Mouse (Mus musculus): ENCODE measurements around the gene Dpp4. TPM values are rescaled to one million over a fixed set of nuclear protein-coding genes. Genes with fewer than 3 reads are reported as not detected.

Dpp4 gene
- polyA plus RNA-seq, 1 experiment from 2014 or later, result 9.7 TPM

DNA sequence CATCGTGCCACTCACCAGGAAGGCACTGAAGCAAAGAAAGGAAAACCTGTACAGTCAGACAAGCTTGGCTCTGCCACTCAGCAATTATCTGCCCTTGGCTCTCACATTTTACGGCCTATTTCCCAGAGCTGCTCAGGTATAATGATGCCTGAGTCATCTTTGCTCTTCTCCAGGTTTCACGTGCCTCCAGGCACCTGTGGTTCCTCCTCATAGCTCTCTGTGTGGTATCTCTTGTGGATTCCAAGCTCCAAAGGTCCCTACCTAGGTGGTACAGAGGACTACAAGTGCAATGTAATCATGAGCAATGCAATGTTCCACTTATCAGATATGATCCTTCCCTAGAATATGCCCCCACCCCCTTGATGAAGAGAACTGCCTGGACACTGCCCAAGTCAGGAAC, 8.0 kb upstream of the Dpp4 start:
- WGBS (ENCODE audit: insufficient replicate concordance), result 39% methylated on average over 3 of the region's 3 CpGs
- H3K27ac ChIP-seq (ENCODE audit: low read length), result no peak overlapping the region
- no peaks in the 10 kb centered on the region for H3K36me3 ChIP-seq (ENCODE audit: control insufficient read depth, insufficient read depth)
- no peak overlapping the region for H3K4me3 ChIP-seq (ENCODE audit: low read depth, low read length)
- no peak overlapping the region for H3K9ac ChIP-seq (ENCODE audit: low read depth, low read length)
- ATAC-seq (ENCODE audit: low read depth), result no peak
- H3K4me1 ChIP-seq (ENCODE audit: control insufficient read depth, low read depth, low read length), result no peaks in the 10 kb centered on the region
- no peaks in the 10 kb centered on the region for H3K27me3 ChIP-seq (ENCODE audit: control insufficient read depth, insufficient read depth, low read depth, low read length)
- no peak overlapping the region for H3K4me2 ChIP-seq (ENCODE audit: low read depth, low read length)
- H3K9me3 ChIP-seq (replicated peaks; ENCODE audit: control insufficient read depth, low read length), result no peaks in the 10 kb centered on the region

DNA sequence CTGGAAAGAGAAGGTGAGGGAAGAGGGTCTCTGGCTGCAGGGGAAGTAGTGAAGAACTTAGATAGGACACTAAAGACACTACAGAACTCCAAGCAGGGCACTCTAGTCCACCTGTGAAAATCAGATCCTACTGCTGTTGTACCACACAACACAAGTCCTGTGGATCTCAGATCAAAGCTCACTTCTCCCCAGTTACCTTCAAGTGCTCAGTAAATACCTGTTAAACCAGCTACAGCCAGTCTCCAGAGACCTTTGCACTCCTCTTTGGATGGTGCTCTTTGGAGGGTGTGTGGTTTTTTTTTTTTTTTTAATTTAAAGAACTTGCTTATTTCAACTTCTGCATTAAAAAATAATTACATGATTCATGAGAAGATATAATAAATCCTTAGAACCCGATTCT, 5.2 kb upstream of the Dpp4 start:
- H3K27me3 ChIP-seq (ENCODE audit: control insufficient read depth, insufficient read depth, low read depth, low read length), result no peaks in the 10 kb centered on the region; the same call in 1 of the 2 replicates
- no peaks in the 10 kb centered on the region for H3K9me3 ChIP-seq (replicated peaks; ENCODE audit: control insufficient read depth, low read length)
- no peak overlapping the region for H3K27ac ChIP-seq (ENCODE audit: low read length)
- H3K36me3 ChIP-seq (ENCODE audit: control insufficient read depth, insufficient read depth), result no peaks in the 10 kb centered on the region
- H3K4me2 ChIP-seq (ENCODE audit: low read depth, low read length), result no peak overlapping the region
- no peak overlapping the region for H3K9ac ChIP-seq (ENCODE audit: low read depth, low read length)
- 41% methylated on average over 1 of the region's 1 CpGs for WGBS (ENCODE audit: insufficient replicate concordance)
- no peaks in the 10 kb centered on the region for H3K4me1 ChIP-seq (ENCODE audit: control insufficient read depth, low read depth, low read length)
- no peak overlapping the region for H3K4me3 ChIP-seq (ENCODE audit: low read depth, low read length)
- ATAC-seq (ENCODE audit: low read depth), result no peak

DNA sequence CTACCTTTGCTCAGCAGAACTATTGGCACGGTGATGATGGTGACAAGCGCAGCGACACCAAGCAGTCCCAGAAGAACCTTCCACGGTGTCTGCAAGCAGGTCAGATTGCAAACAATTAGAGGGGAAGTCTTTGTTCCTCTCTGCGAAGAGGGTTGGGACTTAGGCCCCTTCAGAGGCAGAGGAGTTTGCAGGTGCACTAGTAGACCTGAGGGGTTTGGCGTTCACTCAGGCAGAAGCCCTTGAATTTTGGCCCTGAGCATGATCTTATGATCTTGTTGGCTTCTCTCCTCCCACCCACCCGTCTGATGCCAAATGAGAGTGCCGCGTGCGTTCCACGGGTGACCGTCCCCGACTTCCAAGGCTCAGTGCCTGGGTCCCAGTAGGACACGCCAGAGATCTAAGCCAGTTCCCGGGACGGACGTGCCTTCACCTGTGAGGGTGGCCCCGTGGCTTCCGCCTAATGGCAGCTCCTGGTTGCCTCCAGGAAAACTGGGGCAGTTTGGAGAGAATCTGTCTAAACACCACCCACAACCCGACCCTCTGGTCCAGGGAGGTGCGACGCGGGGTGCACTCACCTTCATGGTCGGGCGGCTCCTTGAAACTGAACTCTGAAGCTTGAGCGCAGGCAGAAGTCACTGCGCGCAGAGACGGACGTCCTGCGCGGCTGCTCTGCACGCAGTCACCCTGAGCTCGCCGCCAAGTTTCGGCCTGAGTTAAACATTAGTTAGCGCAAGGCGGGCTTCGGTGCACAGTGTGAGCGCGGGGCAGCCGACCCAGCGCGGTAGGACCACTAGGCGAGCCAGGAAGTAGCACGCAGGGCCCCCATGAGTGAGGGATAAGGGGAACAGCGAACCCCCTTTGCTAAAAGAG, 585 bp downstream of the Dpp4 start:
- no peaks in the 10 kb centered on the region for H3K36me3 ChIP-seq (ENCODE audit: control insufficient read depth, insufficient read depth)
- peak overlapping the region; percentile 51 for H3K4me2 ChIP-seq (ENCODE audit: low read depth, low read length)
- H3K27ac ChIP-seq (ENCODE audit: low read length), result no peak overlapping the region
- H3K9me3 ChIP-seq (replicated peaks; ENCODE audit: control insufficient read depth, low read length), result no peaks in the 10 kb centered on the region
- ATAC-seq (ENCODE audit: low read depth), result peak; percentile 74
- H3K27me3 ChIP-seq (ENCODE audit: control insufficient read depth, insufficient read depth, low read depth, low read length), result no peaks in the 10 kb centered on the region; the same call in 1 of the 2 replicates
- H3K9ac ChIP-seq (ENCODE audit: low read depth, low read length), result peak overlapping the region; percentile 19; the same call in 1 of the 2 replicates
- H3K4me1 ChIP-seq (ENCODE audit: control insufficient read depth, low read depth, low read length), result no peaks in the 10 kb centered on the region; the same call in 1 of the 2 replicates
- 6% methylated on average over 47 of the region's 47 CpGs for WGBS (ENCODE audit: insufficient replicate concordance)
- peak overlapping the region; percentile 44 for H3K4me3 ChIP-seq (ENCODE audit: low read depth, low read length)

DNA sequence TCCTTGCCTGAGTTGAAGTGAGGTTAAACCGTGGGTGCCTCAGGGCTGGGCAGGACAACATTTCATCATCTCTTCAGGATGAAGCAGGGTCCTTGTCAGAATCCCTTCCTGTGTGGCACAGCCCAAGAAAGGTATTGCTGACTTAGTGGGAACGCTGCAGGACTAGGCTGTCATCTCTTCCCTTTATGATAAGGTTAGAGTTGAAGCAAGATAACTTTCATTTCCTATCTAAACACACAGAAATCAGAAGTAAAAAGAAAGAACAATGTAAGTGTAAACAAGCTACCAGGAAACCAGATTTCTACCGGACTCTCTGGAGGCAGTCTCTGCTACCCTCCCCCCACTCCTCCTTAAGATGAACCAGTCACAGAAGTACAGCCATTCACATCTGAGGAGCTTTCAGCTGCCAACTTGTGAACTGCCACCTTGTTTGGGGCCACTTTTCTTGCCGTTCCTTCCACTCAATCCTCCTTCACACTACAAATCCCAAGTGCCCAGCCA, 3.3 kb downstream of the Dpp4 start:
- H3K4me2 ChIP-seq (ENCODE audit: low read depth, low read length), result no peak overlapping the region
- WGBS (ENCODE audit: insufficient replicate concordance), result 18% methylated on average over 4 of the region's 4 CpGs
- no peak overlapping the region for H3K27ac ChIP-seq (ENCODE audit: low read length)
- no peak overlapping the region for H3K4me3 ChIP-seq (ENCODE audit: low read depth, low read length)
- no peak overlapping the region for H3K9ac ChIP-seq (ENCODE audit: low read depth, low read length)
- ATAC-seq (ENCODE audit: low read depth), result peak; percentile 42
- H3K9me3 ChIP-seq (replicated peaks; ENCODE audit: control insufficient read depth, low read length), result no peaks in the 10 kb centered on the region
- H3K27me3 ChIP-seq (ENCODE audit: control insufficient read depth, insufficient read depth, low read depth, low read length), result no peaks in the 10 kb centered on the region; the same call in 1 of the 2 replicates
- no peaks in the 10 kb centered on the region; the same call in 1 of the 2 replicates for H3K4me1 ChIP-seq (ENCODE audit: control insufficient read depth, low read depth, low read length)
- H3K36me3 ChIP-seq (ENCODE audit: control insufficient read depth, insufficient read depth), result no peaks in the 10 kb centered on the region

DNA sequence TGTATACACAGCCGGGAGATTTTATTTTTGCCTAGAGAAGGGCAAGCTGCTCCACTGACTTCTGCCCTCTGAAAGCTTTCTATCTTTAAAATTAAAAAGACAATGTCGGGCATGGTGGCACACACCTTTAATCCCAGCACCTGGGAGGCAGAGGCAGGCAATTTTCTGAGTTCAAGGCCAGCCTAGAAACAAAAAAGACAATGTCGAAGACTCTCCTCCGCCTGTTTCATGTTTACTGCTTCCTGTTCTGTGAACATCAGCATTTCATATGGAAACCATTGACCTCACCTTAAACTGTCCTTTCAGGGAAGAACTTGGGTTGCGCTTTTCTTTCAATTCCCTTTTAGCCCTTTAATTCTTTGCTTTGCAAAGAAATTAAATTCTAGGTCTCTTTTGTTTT, 3.8 kb downstream of the Dpp4 start:
- Histone ChIP-seq H3K27me3 (ENCODE audit: control insufficient read depth, insufficient read depth, low read depth, low read length) (no peaks in the 10 kb centered on the region; the same call in 1 of the 2 replicates), H3K36me3 (ENCODE audit: control insufficient read depth, insufficient read depth) (no peaks in the 10 kb centered on the region), H3K9me3 (replicated peaks; ENCODE audit: control insufficient read depth, low read length) (no peaks in the 10 kb centered on the region), H3K4me1 (ENCODE audit: control insufficient read depth, low read depth, low read length) (no peaks in the 10 kb centered on the region; the same call in 1 of the 2 replicates), H3K27ac (ENCODE audit: low read length) (no peak overlapping the region), H3K4me3 (ENCODE audit: low read depth, low read length) (no peak overlapping the region), H3K9ac (ENCODE audit: low read depth, low read length) (no peak overlapping the region), H3K4me2 (ENCODE audit: low read depth, low read length) (no peak overlapping the region)
- ATAC-seq (ENCODE audit: low read depth), result no peak
- WGBS (ENCODE audit: insufficient replicate concordance), result 64% methylated on average over 5 of the region's 5 CpGs

DNA sequence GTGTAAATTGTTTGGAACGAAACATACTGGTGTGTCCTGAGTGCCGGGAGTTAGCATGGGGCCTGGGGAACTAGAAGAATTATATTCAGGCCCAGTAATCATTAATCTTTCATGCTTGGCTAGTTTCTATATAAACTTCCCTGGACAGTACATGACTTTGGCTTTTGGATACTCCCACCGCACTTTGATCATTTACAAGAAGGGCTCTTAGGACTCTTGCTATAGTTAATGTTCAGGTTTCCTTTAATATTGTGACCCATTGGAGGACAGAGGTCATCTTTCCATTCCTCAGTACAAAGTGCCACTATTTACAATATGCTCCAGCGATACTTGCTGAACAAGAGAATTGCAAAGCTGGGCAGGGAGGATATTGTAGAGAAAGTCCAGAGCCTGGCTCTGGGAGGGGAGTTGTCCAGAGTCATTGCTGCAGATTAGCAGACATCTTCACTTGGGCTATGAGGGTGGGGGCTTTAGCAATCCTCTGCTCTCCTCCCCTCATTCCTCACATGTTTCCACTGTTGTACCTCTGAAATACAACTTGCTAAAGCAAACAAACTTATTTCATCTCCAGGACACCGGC, 8.4 kb downstream of the Dpp4 start:
- no peaks in the 10 kb centered on the region for H3K9me3 ChIP-seq (replicated peaks; ENCODE audit: control insufficient read depth, low read length)
- no peaks in the 10 kb centered on the region for H3K36me3 ChIP-seq (ENCODE audit: control insufficient read depth, insufficient read depth)
- H3K4me1 ChIP-seq (ENCODE audit: control insufficient read depth, low read depth, low read length), result no peaks in the 10 kb centered on the region
- no peak overlapping the region for H3K4me3 ChIP-seq (ENCODE audit: low read depth, low read length)
- no peak overlapping the region for H3K4me2 ChIP-seq (ENCODE audit: low read depth, low read length)
- H3K27me3 ChIP-seq (ENCODE audit: control insufficient read depth, insufficient read depth, low read depth, low read length), result no peaks in the 10 kb centered on the region
- H3K27ac ChIP-seq (ENCODE audit: low read length), result no peak overlapping the region
- 70% methylated on average over 5 of the region's 5 CpGs for WGBS (ENCODE audit: insufficient replicate concordance)
- ATAC-seq (ENCODE audit: low read depth), result no peak
- H3K9ac ChIP-seq (ENCODE audit: low read depth, low read length), result no peak overlapping the region

DNA sequence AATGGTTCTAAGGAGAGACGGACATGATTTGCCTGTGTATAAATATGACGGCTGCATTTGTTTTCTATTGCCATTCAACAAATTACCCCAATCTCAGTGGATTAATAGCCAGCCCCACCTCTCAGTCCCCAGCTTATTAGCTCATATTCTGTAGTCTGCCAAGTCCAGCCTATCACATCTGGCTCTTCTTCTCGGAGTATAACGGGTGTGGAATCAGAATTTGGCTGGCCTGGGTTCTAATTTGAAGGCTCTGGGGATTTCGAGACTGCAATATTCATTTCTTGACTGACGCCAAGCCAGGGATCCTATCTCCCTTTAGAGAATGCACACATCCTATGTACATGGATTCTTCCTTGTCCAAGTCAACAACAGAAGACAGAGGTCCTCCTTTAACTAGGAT, 11.0 kb downstream of the Dpp4 start:
- Histone ChIP-seq H3K27me3 (ENCODE audit: control insufficient read depth, insufficient read depth, low read depth, low read length) (no peaks in the 10 kb centered on the region), H3K9ac (ENCODE audit: low read depth, low read length) (no peak overlapping the region), H3K4me3 (ENCODE audit: low read depth, low read length) (no peak overlapping the region), H3K27ac (ENCODE audit: low read length) (no peak overlapping the region), H3K4me2 (ENCODE audit: low read depth, low read length) (no peak overlapping the region), H3K4me1 (ENCODE audit: control insufficient read depth, low read depth, low read length) (no peaks in the 10 kb centered on the region), H3K36me3 (ENCODE audit: control insufficient read depth, insufficient read depth) (no peaks in the 10 kb centered on the region), H3K9me3 (replicated peaks; ENCODE audit: control insufficient read depth, low read length) (no peaks in the 10 kb centered on the region)
- no peak for ATAC-seq (ENCODE audit: low read depth)
- WGBS (ENCODE audit: insufficient replicate concordance), result 68% methylated on average over 6 of the region's 6 CpGs

DNA sequence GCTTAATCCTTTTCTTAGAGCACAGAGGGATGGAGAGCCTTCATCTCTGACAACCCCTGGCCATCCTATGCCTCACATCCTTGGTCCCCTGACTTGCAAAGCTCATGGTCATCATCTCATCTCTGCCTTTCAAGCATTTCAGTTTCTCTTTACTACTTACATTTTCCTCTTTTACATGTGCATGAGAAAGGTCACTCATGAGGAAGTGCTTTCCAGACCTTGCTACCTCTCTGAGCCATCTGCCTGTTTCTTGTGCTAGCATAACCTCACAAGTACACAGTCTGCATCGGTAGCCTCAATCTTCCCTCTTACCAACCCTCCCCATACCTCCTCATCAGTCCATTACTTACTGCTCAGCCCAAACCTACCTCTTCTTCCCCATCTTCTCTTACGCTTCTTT, 12.2 kb downstream of the Dpp4 start:
- Histone ChIP-seq H3K9me3 (replicated peaks; ENCODE audit: control insufficient read depth, low read length) (no peaks in the 10 kb centered on the region), H3K4me2 (ENCODE audit: low read depth, low read length) (no peak overlapping the region), H3K4me3 (ENCODE audit: low read depth, low read length) (no peak overlapping the region), H3K4me1 (ENCODE audit: control insufficient read depth, low read depth, low read length) (no peaks in the 10 kb centered on the region), H3K27me3 (ENCODE audit: control insufficient read depth, insufficient read depth, low read depth, low read length) (no peaks in the 10 kb centered on the region), H3K27ac (ENCODE audit: low read length) (no peak overlapping the region), H3K9ac (ENCODE audit: low read depth, low read length) (no peak overlapping the region), H3K36me3 (ENCODE audit: control insufficient read depth, insufficient read depth) (no peaks in the 10 kb centered on the region)
- WGBS (ENCODE audit: insufficient replicate concordance), result 70% methylated on average over 2 of the region's 2 CpGs
- no peak for ATAC-seq (ENCODE audit: low read depth)

DNA sequence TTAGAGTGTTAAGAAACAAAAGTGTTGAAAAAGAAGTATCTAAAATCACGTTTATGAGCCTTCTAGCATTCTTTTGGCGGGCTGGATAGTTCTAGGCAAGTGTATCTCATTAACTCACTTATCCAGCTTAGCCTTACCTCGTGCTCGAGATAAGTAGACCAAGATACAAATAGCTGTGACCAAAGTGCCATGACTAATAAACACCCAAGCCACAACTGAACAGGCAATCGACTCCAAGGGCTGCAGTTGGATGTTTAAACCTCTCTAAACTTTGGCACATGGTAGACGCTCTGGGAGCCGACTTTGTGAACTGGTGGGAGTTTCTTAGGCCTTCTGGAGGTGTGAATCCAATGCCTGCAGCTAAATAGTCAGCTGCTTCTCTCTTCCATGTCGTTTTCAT, 12.7 kb downstream of the Dpp4 start:
- ATAC-seq (ENCODE audit: low read depth), result no peak
- 41% methylated on average over 8 of the region's 8 CpGs for WGBS (ENCODE audit: insufficient replicate concordance)
- Histone ChIP-seq H3K27me3 (ENCODE audit: control insufficient read depth, insufficient read depth, low read depth, low read length) (no peaks in the 10 kb centered on the region), H3K4me3 (ENCODE audit: low read depth, low read length) (no peak overlapping the region), H3K4me1 (ENCODE audit: control insufficient read depth, low read depth, low read length) (no peaks in the 10 kb centered on the region), H3K36me3 (ENCODE audit: control insufficient read depth, insufficient read depth) (no peaks in the 10 kb centered on the region), H3K4me2 (ENCODE audit: low read depth, low read length) (no peak overlapping the region), H3K27ac (ENCODE audit: low read length) (no peak overlapping the region), H3K9ac (ENCODE audit: low read depth, low read length) (no peak overlapping the region), H3K9me3 (replicated peaks; ENCODE audit: control insufficient read depth, low read length) (no peaks in the 10 kb centered on the region)
